Mouse (Mus musculus) hindbrain, embryonic 11.5 days (tissue): ENCODE measurements around the gene Rreb1. TPM values are rescaled to one million over a fixed set of nuclear protein-coding genes. Genes with fewer than 3 reads are reported as not detected.

Experiments used
- ATAC-seq: fragments of 200-750 bp; cut with Nextera tagmentation; 2 replicates; pipeline ENCODE4 v1.8.0; 2017; ENCODE audit warnings: mild to moderate bottlenecking, moderate TSS enrichment, moderate library complexity; ENCODE audit not compliant: low FRiP score
- DNase-seq: peaks from one replicate; pipeline ENCODE4 v3.0.0-alpha.2; 2015; ENCODE audit warnings: low spot score
- H3K27ac ChIP-seq: fragments of 300-500 bp; sonication (generic); 2 replicates; pipeline ENCODE4 v1.5.1; 2014; ENCODE audit warnings: mild to moderate bottlenecking, low read depth, low read length
- H3K27me3 ChIP-seq: fragments of 300-500 bp; sonication (generic); 2 replicates; pipeline ENCODE4 v1.6.1; 2014; ENCODE audit warnings: mild to moderate bottlenecking, low read length, moderate library complexity, mixed read lengths; ENCODE audit not compliant: control insufficient read depth, insufficient read depth
- H3K36me3 ChIP-seq: fragments of 300-500 bp; sonication (generic); 2 replicates; pipeline ENCODE4 v1.6.1; 2014; ENCODE audit warnings: mild to moderate bottlenecking, low read length, moderate library complexity, mixed read lengths; ENCODE audit not compliant: control insufficient read depth, insufficient read depth
- H3K4me1 ChIP-seq: fragments of 300-500 bp; sonication (generic); replicated peaks from 2 replicates; pipeline ENCODE4 v1.6.1; 2014; ENCODE audit warnings: low read length, mixed read lengths; ENCODE audit not compliant: control insufficient read depth, insufficient read depth
- H3K4me2 ChIP-seq: fragments of 300-500 bp; sonication (generic); replicated peaks from 2 replicates; pipeline ENCODE4 v1.6.1; 2014; ENCODE audit warnings: mild to moderate bottlenecking, low read depth, low read length
- H3K4me3 ChIP-seq: fragments of 300-500 bp; sonication (generic); 2 replicates; pipeline ENCODE4 v1.5.1; 2014; ENCODE audit warnings: low read depth, low read length
- H3K9ac ChIP-seq: fragments of 300-500 bp; sonication (generic); 2 replicates; pipeline ENCODE4 v1.6.1; 2014; ENCODE audit warnings: low read depth, low read length
- H3K9me3 ChIP-seq: fragments of 300-500 bp; sonication (generic); 2 replicates; pipeline ENCODE4 v1.6.1; 2016; ENCODE audit warnings: low read length; ENCODE audit not compliant: control insufficient read depth
- WGBS: fragments of 180-500 bp; shearing (Covaris S2); extraction: QIAGEN DNeasy Blood & Tissue Kit; methylation state at CpG from one replicate; pipeline ENCODE4 v1.1.7; 2014; 5-methylcytosine and 5-hydroxymethylcytosine counted together
- polyA plus RNA-seq: library from polyadenylated mRNA; unstranded; fragments of >200 nt; fragmentation: Nextera tagmentation; extraction: Ambion mirVana; gene quantifications from 2 replicates; pipeline ENCODE4 v1.2.1, GENCODE M21; 2014

Gene Rreb1
- polyA plus RNA-seq, 1 experiment from 2014 or later, result 7.0 TPM

GRCm38 (mm10) chr13:37969988-37970387 lies 191.8 kb downstream of the Rreb1 start:
- ATAC-seq (no peak), DNase-seq (no peak)
- Histone ChIP-seq H3K9me3 (no peaks in the 10 kb centered on the region), H3K4me1 (no peaks in the 10 kb centered on the region), H3K27ac (no peak overlapping the region), H3K9ac (no peak overlapping the region), H3K27me3 (no peaks in the 10 kb centered on the region), H3K4me3 (no peak overlapping the region), H3K36me3 (no peaks in the 10 kb centered on the region), H3K4me2 (no peak overlapping the region)
- WGBS, result 77% methylated on average over 8 of the region's 8 CpGs

GRCm38 (mm10) chr13:37970887-37971530 lies 192.8 kb downstream of the Rreb1 start:
- Histone ChIP-seq H3K4me1 (no peaks in the 10 kb centered on the region), H3K4me2 (no peak overlapping the region), H3K27ac (no peak overlapping the region), H3K9me3 (no peaks in the 10 kb centered on the region), H3K36me3 (no peaks in the 10 kb centered on the region), H3K4me3 (no peak overlapping the region), H3K9ac (no peak overlapping the region), H3K27me3 (no peaks in the 10 kb centered on the region)
- 88% methylated on average over 11 of the region's 11 CpGs for WGBS
- ATAC-seq, result no peak
- DNase-seq, result no peak

DNA sequence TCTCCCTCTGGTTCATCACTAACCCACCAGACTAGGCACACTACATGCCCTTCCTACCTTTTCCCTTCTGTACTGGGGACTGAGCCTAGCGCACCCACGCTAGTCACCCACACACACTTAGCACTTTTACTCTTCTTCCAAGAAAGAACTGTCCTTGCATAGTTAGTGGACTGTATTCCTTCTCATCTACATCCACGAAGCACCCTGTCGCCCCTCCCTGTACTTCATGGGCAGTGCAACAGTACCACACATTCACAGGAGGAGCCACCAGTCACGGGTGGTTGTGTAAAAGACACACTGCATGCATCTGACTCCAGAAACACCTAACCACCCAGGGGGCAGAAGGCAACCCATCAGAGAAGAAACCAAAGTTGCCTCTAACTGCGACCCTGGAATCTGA lies 195.8 kb downstream of the Rreb1 start:
- ATAC-seq, result no peak
- no peak overlapping the region for H3K9ac ChIP-seq
- DNase-seq, result no peak
- no peak overlapping the region for H3K4me2 ChIP-seq
- no peaks in the 10 kb centered on the region for H3K9me3 ChIP-seq
- WGBS, result 85% methylated on average over 6 of the region's 6 CpGs
- no peaks in the 10 kb centered on the region for H3K4me1 ChIP-seq
- H3K36me3 ChIP-seq, result 0 out of 2 replicates have a peak, but pooled peaks cover 2% of the 10 kb centered on the region
- no peaks in the 10 kb centered on the region for H3K27me3 ChIP-seq
- H3K27ac ChIP-seq, result no peak overlapping the region
- H3K4me3 ChIP-seq, result no peak overlapping the region

- Histone ChIP-seq H3K9ac (no peak overlapping the region), H3K36me3 (0 out of 2 replicates have a peak, but pooled peaks cover 2% of the 10 kb centered on the region), H3K27me3 (no peaks in the 10 kb centered on the region), H3K27ac (no peak overlapping the region), H3K4me2 (no peak overlapping the region), H3K9me3 (no peaks in the 10 kb centered on the region), H3K4me1 (no peaks in the 10 kb centered on the region), H3K4me3 (no peak overlapping the region)
- 91% methylated on average over 5 of the region's 5 CpGs for WGBS
- DNase-seq (no peak), ATAC-seq (no peak)
Measured at GRCm38 (mm10) chr13:37974731-37975130, 196.5 kb downstream of the Rreb1 start.

- H3K36me3 ChIP-seq, result peaks cover 8% of the 10 kb centered on the region; the same call in 1 of the 2 replicates
- no peaks in the 10 kb centered on the region for H3K27me3 ChIP-seq
- no peak for DNase-seq
- no peaks in the 10 kb centered on the region for H3K9me3 ChIP-seq
- H3K4me1 ChIP-seq, result no peaks in the 10 kb centered on the region
- no peak for ATAC-seq
- WGBS, result 91% methylated on average over 12 of the region's 12 CpGs
- no peak overlapping the region for H3K4me3 ChIP-seq
- H3K9ac ChIP-seq, result no peak overlapping the region
- no peak overlapping the region for H3K4me2 ChIP-seq
- no peak overlapping the region for H3K27ac ChIP-seq
Measured at GRCm38 (mm10) chr13:37979506-37979905, 201.3 kb downstream of the Rreb1 start.

DNA sequence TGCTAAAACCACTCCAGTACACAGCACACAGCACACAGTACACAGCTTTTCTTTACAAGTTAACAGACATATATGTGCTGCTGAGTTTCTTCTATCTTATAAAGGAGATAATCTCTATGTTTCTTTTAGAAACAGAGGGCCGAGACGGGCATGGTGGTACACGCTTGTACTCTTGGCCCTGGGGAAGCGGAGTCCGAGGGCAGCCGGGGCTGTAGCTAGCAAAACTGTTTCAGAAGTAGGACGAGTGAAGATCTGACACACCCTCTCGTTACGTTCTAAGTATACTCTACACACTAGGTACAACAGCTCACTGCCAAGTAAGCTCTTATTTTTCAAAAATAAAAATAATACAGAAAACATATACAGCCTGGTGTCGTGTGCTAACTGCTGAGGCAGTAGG lies 202.1 kb downstream of the Rreb1 start:
- Histone ChIP-seq H3K27ac (no peak overlapping the region), H3K4me1 (no peaks in the 10 kb centered on the region), H3K9ac (no peak overlapping the region), H3K27me3 (no peaks in the 10 kb centered on the region), H3K4me3 (no peak overlapping the region), H3K9me3 (no peaks in the 10 kb centered on the region), H3K4me2 (no peak overlapping the region), H3K36me3 (peaks cover 8% of the 10 kb centered on the region; the same call in 1 of the 2 replicates)
- WGBS, result 96% methylated on average over 10 of the region's 10 CpGs
- ATAC-seq (no peak), DNase-seq (no peak)

GRCm38 (mm10) chr13:37981063-37981462 lies 202.9 kb downstream of the Rreb1 start:
- WGBS, result 94% methylated on average over 5 of the region's 5 CpGs
- Histone ChIP-seq H3K4me3 (no peak overlapping the region), H3K36me3 (peaks cover 12% of the 10 kb centered on the region; the same call in 1 of the 2 replicates), H3K4me2 (no peak overlapping the region), H3K9ac (no peak overlapping the region), H3K27me3 (no peaks in the 10 kb centered on the region), H3K4me1 (no peaks in the 10 kb centered on the region), H3K27ac (no peak overlapping the region), H3K9me3 (no peaks in the 10 kb centered on the region)
- ATAC-seq (no peak), DNase-seq (no peak)

GRCm38 (mm10) chr13:37986166-37986565 lies 208.0 kb downstream of the Rreb1 start:
- Histone ChIP-seq H3K9me3 (no peaks in the 10 kb centered on the region), H3K4me1 (no peaks in the 10 kb centered on the region), H3K27me3 (no peaks in the 10 kb centered on the region), H3K27ac (no peak overlapping the region), H3K36me3 (peaks cover 18% of the 10 kb centered on the region; the same call in 1 of the 2 replicates), H3K9ac (no peak overlapping the region), H3K4me2 (no peak overlapping the region), H3K4me3 (no peak overlapping the region)
- DNase-seq, result no peak
- 83% methylated on average over 10 of the region's 10 CpGs for WGBS
- ATAC-seq, result no peak

DNA sequence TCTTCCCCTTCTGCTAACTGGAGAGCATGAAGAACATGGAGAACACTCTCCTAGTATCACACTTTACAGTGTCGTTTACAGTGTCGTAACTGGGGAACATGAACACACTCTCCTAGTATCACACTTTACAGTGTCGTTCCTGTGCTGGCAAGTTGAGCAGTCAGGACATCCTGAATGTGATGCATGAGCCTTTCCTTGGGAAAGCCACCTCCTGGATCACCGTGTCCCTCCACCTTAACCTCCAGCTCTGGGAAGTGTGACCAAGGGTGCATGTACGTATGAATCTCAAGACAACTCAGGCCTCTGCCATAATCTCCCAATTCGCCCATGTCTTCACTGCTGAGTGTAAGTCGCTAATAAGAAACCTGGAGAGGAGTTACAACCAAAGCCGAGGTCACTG lies 211.5 kb downstream of the Rreb1 start:
- H3K36me3 ChIP-seq, result peaks cover 12% of the 10 kb centered on the region; the same call in 1 of the 2 replicates

More for the DNA sequence above, 211.5 kb downstream of the Rreb1 start:
- H3K4me3 ChIP-seq, result no peak overlapping the region
- H3K4me1 ChIP-seq, result 0 out of 2 replicates have a peak, but pooled peaks cover 4% of the 10 kb centered on the region
- ATAC-seq, result no peak
- WGBS, result 94% methylated on average over 8 of the region's 8 CpGs
- no peak overlapping the region for H3K4me2 ChIP-seq
- no peaks in the 10 kb centered on the region for H3K9me3 ChIP-seq
- H3K9ac ChIP-seq, result no peak overlapping the region
- no peaks in the 10 kb centered on the region for H3K27me3 ChIP-seq
- no peak for DNase-seq
- no peak overlapping the region for H3K27ac ChIP-seq
